Comparison of ENCODE assay signal across 11 mouse cellular contexts in genomic region chr10:27387531-27387930, GRCm38 (mm10).
DNase-seq lines count a peak whose midpoint lies in the region; TF ChIP-seq lines count a peak whose summit lies in the region.
"Had no signal": no experiment of that assay in that cellular context is flagged by ENCODE, and none has a peak within 500 bp of the region (broad histone marks: within the 10 kb centered on the region; RNA-seq: fewer than 3 reads in every experiment).

No protein-coding gene starts in this region.

- TF ChIP-seq CTCF in layer of hippocampus, adult 2 months (conservative IDR thresholded peaks at IDR 0.05): no peak

- H3K4me3 ChIP-seq in layer of hippocampus, adult 2 months: no peak overlapping the region
- H3K4me3 ChIP-seq: erythroblast, embryonic 14.5 days; midbrain, embryonic 12.5 days had no signal

- peak; percentile 17 for DNase-seq in cerebellum, adult 9-11 months
- no peak for DNase-seq in cerebellum, adult 18-20 months
- no peak for DNase-seq in layer of hippocampus, adult 2 months (ENCODE audit: low spot score in 2 of 2)
- no peak for DNase-seq in layer of hippocampus, postnatal 10 days (ENCODE audit: low spot score in 2 of 2)
- peak; percentile 56 for DNase-seq in adipocyte (ENCODE audit: low spot score)
- peak; percentile 85 for DNase-seq in kidney, postnatal 14 days
- no peak for DNase-seq in right cerebral cortex, postnatal 36 days (ENCODE audit: low spot score in 2 of 2)
- no peak for DNase-seq in urinary bladder, postnatal 36 days (ENCODE audit: low spot score in 2 of 2)
- DNase-seq: liver had no signal

- H3K27ac ChIP-seq in layer of hippocampus, adult 2 months: peak overlapping the region; percentile 62
- H3K27ac ChIP-seq: midbrain, embryonic 12.5 days had no signal

Comparison
In these comparisons a context has a peak if more than half of its experiments do, and no peak if none do; other contexts are left out.
1. DNase-seq: peak in cerebellum, adult 9-11 months (single experiment), adipocyte (single experiment) and kidney, postnatal 14 days (single experiment); none in cerebellum, adult 18-20 months (0 of 2), layer of hippocampus, adult 2 months (0 of 2), layer of hippocampus, postnatal 10 days (0 of 2), right cerebral cortex, postnatal 36 days (0 of 2) and urinary bladder, postnatal 36 days (0 of 2).